Mouse (Mus musculus) cerebellum, postnatal 10 days (tissue): ENCODE data around the gene Bmp10.
"Not testable (repeated sequence)": the region's sequence is repeated elsewhere in the genome, so short reads cannot be mapped to it uniquely, and the experiment has no call there.

Experiments
- DNase-seq, 2 experiments: peaks; one replicate each; pipeline ENCODE4 v3.0.0; 2021; ENCODE audit warnings: mixed read lengths in 2 of 2

Gene Bmp10

GRCm38 (mm10) chr6:87449534-87449933 is 20.7 kb downstream of the Bmp10 start:
- no peak for DNase-seq

DNA sequence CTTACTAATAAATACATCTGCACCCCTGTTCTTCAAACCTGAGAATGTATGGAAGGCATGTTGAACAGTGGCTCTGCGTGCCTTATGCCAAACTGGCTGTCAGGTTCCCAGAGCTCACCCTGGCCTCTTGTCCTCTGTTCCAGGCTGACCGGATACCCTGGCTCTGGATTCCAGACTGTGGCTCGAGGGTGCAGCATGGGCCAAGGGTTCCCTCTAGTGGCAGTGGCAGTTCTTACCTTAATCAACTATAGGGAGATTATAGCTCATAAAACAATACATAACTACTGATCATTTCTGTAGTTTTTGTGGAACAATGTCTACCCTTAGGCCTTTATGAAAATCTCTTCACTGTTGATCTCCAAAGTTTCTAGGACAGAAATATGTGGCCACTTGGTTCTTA is 22.2 kb downstream of the Bmp10 start:
- DNase-seq, result peak; percentile 38 to 57

GRCm38 (mm10) chr6:87451771-87452170 is 23.0 kb downstream of the Bmp10 start:
- DNase-seq, result no peak

DNA sequence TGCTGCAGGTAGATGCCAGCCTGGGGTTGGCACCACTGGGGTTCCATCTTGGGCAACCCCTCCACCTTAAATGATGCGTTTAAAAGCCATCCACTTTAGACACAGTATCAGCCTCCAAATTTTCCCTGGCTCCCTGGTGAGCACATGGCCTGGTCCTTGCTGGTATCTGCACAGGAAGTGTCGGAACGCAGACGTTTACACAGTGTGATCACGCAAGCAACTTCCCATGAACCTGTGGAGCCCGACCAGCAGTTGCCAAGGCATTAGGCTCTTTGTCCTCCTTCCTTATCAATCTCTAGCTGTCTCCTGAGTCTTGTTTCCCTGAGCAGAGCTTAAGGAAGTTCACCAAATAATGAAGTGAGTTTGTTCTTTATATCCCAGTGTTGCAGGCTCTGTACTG is 26.7 kb downstream of the Bmp10 start:
- no peak for DNase-seq

- DNase-seq, result peak; percentile 80 to 86
Measured at GRCm38 (mm10) chr6:87466221-87466620, 37.4 kb downstream of the Bmp10 start.

DNA sequence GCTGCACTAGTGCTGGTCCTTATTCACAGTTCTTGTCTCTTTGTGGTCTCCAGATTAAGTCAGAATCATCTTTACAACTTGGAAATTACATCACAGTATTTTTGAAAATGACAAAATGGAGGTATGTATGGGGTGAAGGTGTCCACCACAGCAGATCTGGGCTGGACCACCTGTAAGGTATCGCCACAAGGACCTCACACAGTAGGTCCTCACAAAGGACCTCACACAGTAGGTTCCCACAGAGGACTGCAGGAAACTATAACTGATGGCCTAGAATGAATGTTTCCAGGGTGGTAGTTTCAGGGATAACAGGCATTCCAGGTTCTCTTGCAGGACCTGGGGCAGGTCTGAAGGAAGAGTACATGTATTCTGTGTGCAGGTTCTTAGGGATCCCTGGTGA is 38.6 kb downstream of the Bmp10 start:
- DNase-seq, result no peak

- DNase-seq, result no peak
Measured at GRCm38 (mm10) chr6:87468372-87468771, 39.6 kb downstream of the Bmp10 start.

DNA sequence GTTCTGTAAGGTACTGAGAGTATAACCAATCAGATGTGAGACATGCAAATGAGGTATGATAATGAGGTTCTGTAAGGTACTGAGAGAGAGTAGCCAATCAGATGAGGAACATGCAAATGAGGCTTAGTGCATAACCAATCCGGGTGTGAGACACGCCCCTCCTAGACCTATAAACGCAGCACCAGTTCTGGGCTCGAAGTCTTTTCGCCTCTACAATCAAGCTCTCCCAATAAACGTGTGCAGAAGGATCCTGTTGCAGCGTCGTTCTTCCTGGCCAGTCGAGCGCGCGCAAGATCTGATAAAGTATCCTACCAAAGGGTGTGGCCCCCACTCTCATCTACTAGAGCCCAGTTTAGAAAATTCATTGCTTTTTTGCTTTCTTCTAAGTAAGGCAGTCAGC is 41.3 kb downstream of the Bmp10 start:
- not testable (repeated sequence) for DNase-seq

- no peak for DNase-seq
Measured at GRCm38 (mm10) chr6:87475223-87475622, 46.4 kb downstream of the Bmp10 start.

DNA sequence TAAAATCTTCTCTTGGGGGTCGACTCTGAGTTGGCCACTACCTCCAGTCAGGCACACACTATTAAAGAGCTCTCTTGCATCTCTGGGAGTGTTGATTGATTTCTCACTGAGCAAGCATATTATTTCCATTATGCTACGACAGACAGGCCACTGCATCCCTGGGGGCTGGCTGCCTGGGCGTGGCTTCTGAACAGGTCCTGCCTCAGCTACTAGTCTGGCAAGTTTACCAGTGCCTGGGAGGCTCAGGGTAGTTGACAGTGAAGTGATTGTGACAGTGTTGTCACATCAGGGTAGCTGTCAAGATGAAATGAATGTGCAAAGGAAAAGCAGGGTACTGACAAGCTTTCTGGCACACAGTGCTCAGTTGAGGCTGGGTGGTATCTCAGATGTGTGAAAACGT is 50.1 kb downstream of the Bmp10 start:
- DNase-seq, result no peak

- no peak for DNase-seq
Measured at GRCm38 (mm10) chr6:87479291-87479999, 50.7 kb downstream of the Bmp10 start.

GRCm38 (mm10) chr6:87483224-87483899 is 54.6 kb downstream of the Bmp10 start:
- DNase-seq, result no peak

DNA sequence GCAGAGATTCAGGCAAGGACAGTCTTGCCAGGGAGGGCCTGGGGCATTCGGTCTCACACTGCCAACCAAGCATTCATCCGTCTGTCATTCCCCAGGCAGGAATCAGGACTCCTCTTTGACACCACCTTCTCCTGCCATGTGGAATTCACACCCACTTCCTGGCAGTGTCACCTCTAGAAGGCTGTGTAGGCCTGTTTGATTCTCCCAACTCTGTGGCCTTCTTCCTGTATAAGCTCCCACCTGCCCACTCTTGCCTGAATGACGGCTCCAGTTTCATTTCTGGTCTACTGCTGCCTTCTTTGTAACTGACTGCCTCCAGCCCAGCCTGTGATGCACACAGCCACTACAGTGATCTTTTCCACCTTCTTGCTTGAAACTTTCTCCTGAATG is 55.1 kb downstream of the Bmp10 start:
- no peak for DNase-seq

GRCm38 (mm10) chr6:87484806-87485205 is 56.0 kb downstream of the Bmp10 start:
- no peak for DNase-seq
